Comparison of ENCODE assay signal across 9 mouse cellular contexts in genomic region chr2:173377497-173378257, GRCm38 (mm10).
DNase-seq lines count a peak whose midpoint lies in the region; ATAC-seq lines count a peak whose summit lies in the region.
"Had no signal": no experiment of that assay in that cellular context is flagged by ENCODE, and none has a peak within 500 bp of the region (broad histone marks: within the 10 kb centered on the region; RNA-seq: fewer than 3 reads in every experiment).

No protein-coding gene starts in this region.

- H3K27ac ChIP-seq in liver, embryonic 11.5 days (ENCODE audit: low read depth, low read length): 0 out of 2 replicates have a peak overlapping the region, but pooled peaks have one; percentile 21
- H3K27ac ChIP-seq in limb, embryonic 10.5 days: peak overlapping the region; percentile 30; the same call in 1 of the 2 replicates
- no peak overlapping the region for H3K27ac ChIP-seq in forebrain, embryonic 14.5 days (ENCODE audit: low read depth, low read length)
- H3K27ac ChIP-seq: liver, embryonic 15.5 days had no signal

- H3K4me1 ChIP-seq in liver, embryonic 11.5 days (replicated peaks; ENCODE audit: control insufficient read depth, insufficient read depth, low read length): peaks cover 4% of the 10 kb centered on the region
- peaks cover 36% of the 10 kb centered on the region for H3K4me1 ChIP-seq in limb, embryonic 10.5 days
- H3K4me1 ChIP-seq in forebrain, embryonic 14.5 days (ENCODE audit: control insufficient read depth, insufficient read depth, low read length): no peaks in the 10 kb centered on the region
- H3K4me1 ChIP-seq: liver, embryonic 15.5 days had no signal

- H3K9me3 ChIP-seq in liver, embryonic 11.5 days (ENCODE audit: control insufficient read depth, low read length): peaks cover 4% of the 10 kb centered on the region; the same call in 1 of the 2 replicates
- peaks cover under 1% of the 10 kb centered on the region; the same call in 1 of the 2 replicates for H3K9me3 ChIP-seq in limb, embryonic 10.5 days (replicated peaks)
- H3K9me3 ChIP-seq in forebrain, embryonic 14.5 days (replicated peaks; ENCODE audit: control insufficient read depth, low read length): 0 out of 2 replicates have a peak, but pooled peaks cover 3% of the 10 kb centered on the region
- H3K9me3 ChIP-seq: liver, embryonic 15.5 days had no signal

- ATAC-seq in liver, embryonic 11.5 days (replicated peaks; ENCODE audit: low FRiP score): no peak; the same call in 1 of the 2 replicates
- no peak for ATAC-seq in forebrain, embryonic 14.5 days

- no peak overlapping the region for H3K4me2 ChIP-seq in liver, embryonic 11.5 days
- no peak overlapping the region for H3K4me2 ChIP-seq in forebrain, embryonic 14.5 days (ENCODE audit: low read length)
- H3K4me2 ChIP-seq: liver, embryonic 15.5 days had no signal

- no peaks in the 10 kb centered on the region for H3K27me3 ChIP-seq in liver, embryonic 11.5 days (replicated peaks; ENCODE audit: control insufficient read depth, insufficient read depth, low read length)
- H3K27me3 ChIP-seq in limb, embryonic 10.5 days (ENCODE audit: low read depth, poor library complexity, severe bottlenecking): peaks cover 13% of the 10 kb centered on the region; the same call in 1 of the 2 replicates
- no peaks in the 10 kb centered on the region for H3K27me3 ChIP-seq in splenic B cell, adult 2 months (ENCODE audit: control insufficient read depth, insufficient read depth, low read length, poor library complexity, severe bottlenecking)
- H3K27me3 ChIP-seq in forebrain, embryonic 14.5 days (replicated peaks; ENCODE audit: control insufficient read depth, insufficient read depth, low read length): no peaks in the 10 kb centered on the region
- H3K27me3 ChIP-seq: liver, embryonic 15.5 days had no signal

- WGBS in liver, embryonic 11.5 days: 28% methylated on average over 10 of the region's 12 CpGs
- WGBS in limb, embryonic 10.5 days: 70% methylated on average over 10 of the region's 12 CpGs
- WGBS in forebrain, embryonic 14.5 days: 83% methylated on average over 10 of the region's 12 CpGs

- H3K4me3 ChIP-seq in liver, embryonic 11.5 days (ENCODE audit: low read depth, low read length): no peak overlapping the region
- no peak overlapping the region for H3K4me3 ChIP-seq in limb, embryonic 10.5 days
- no peak overlapping the region for H3K4me3 ChIP-seq in forebrain, embryonic 14.5 days (ENCODE audit: low read depth, low read length)
- H3K4me3 ChIP-seq: liver, embryonic 15.5 days had no signal

- no peak for DNase-seq in liver, embryonic 11.5 days (ENCODE audit: low spot score)
- no peak for DNase-seq in liver
- peak; percentile 62 for DNase-seq in gastrocnemius, postnatal 25 days
- DNase-seq in limb, embryonic 10.5 days (ENCODE audit: low spot score): no peak
- peak; percentile 44 for DNase-seq in splenic B cell, adult 2 months (ENCODE audit: low read depth, low spot score)
- DNase-seq in c-Kit-positive CD71-positive TER-119-positive erythroid progenitor cells, embryonic 14.5 days (ENCODE audit: low spot score): no peak
- no peak for DNase-seq in forebrain, embryonic 14.5 days (ENCODE audit: low spot score)
- no peak for DNase-seq in embryo, embryonic 11 days

- H3K9ac ChIP-seq in liver, embryonic 11.5 days (ENCODE audit: low read depth, low read length): no peak overlapping the region
- no peak overlapping the region for H3K9ac ChIP-seq in forebrain, embryonic 14.5 days (ENCODE audit: low read length)
- H3K9ac ChIP-seq: liver, embryonic 15.5 days had no signal

- H3K36me3 ChIP-seq in liver, embryonic 11.5 days (ENCODE audit: control insufficient read depth, insufficient read depth, low read length): no peaks in the 10 kb centered on the region
- H3K36me3 ChIP-seq in limb, embryonic 10.5 days: no peaks in the 10 kb centered on the region
- no peaks in the 10 kb centered on the region for H3K36me3 ChIP-seq in splenic B cell, adult 2 months (ENCODE audit: control insufficient read depth, insufficient read depth, low read length, poor library complexity, severe bottlenecking)
- H3K36me3 ChIP-seq in forebrain, embryonic 14.5 days (ENCODE audit: control insufficient read depth, insufficient read depth, low read length): no peaks in the 10 kb centered on the region
- H3K36me3 ChIP-seq: liver, embryonic 15.5 days had no signal

Comparison
In these comparisons a context has a peak if more than half of its experiments do, and no peak if none do; other contexts are left out.
1. DNase-seq: peak in gastrocnemius, postnatal 25 days (single experiment) and splenic B cell, adult 2 months (single experiment); none in liver, embryonic 11.5 days (single experiment), liver (single experiment), limb, embryonic 10.5 days (single experiment), c-Kit-positive CD71-positive TER-119-positive erythroid progenitor cells, embryonic 14.5 days (single experiment), forebrain, embryonic 14.5 days (single experiment) and embryo, embryonic 11 days (single experiment).